Mouse (Mus musculus): ENCODE results near the gene Cd200r2. TPM values are rescaled to one million over a fixed set of nuclear protein-coding genes. Genes with fewer than 3 reads are reported as not detected.
"Not testable (repeated sequence)": the region's sequence is repeated elsewhere in the genome, so short reads cannot be mapped to it uniquely, and the experiment has no call there.

Gene Cd200r2
- not detected in 2 replicates for polyA plus RNA-seq (2015; fragmentation: Nextera tagmentation; extraction: Ambion mirVana)

DNA sequence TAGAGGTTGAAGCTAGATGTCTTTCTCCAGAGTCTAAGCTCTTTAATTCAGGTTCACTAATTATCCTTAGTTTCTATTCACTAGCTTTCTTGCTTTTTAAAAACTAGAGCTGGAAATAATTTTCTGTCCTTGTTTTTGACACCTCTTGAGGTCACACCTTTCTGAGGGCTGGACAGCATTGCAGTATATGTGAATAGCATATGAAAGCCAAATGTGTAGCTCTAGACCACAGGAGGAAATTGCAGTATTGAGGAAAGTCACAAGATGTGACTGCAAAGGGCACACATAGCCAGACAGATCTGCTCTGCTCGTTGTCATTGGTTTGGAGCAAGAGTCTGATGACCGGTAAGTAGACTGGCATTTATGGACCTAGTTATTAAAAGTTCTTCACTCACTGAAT, at the start of gene Cd200r2:
Cd200r2 (plus strand) TSS at position 301 of the 400 bp plus-strand sequence.
- H3K9ac ChIP-seq (ENCODE audit: low read depth, low read length) = no peak within 1 kb of the TSS
- no peak for ATAC-seq
- no peak within 1 kb of the TSS for H3K4me2 ChIP-seq (ENCODE audit: low read length)
- no peaks in the 10 kb centered on the region for H3K27me3 ChIP-seq (ENCODE audit: control insufficient read depth, insufficient read depth, low read depth, low read length)
- H3K4me3 ChIP-seq (ENCODE audit: low read depth, low read length) = no peak within 1 kb of the TSS
- no peaks in the 10 kb centered on the region for H3K36me3 ChIP-seq (ENCODE audit: control insufficient read depth, insufficient read depth, low read length)
- no peaks in the 10 kb centered on the region for H3K9me3 ChIP-seq (replicated peaks; ENCODE audit: control insufficient read depth, low read length, poor library complexity, severe bottlenecking)
- no peaks in the 10 kb centered on the region for H3K4me1 ChIP-seq (ENCODE audit: control insufficient read depth, insufficient read depth, low read length)
- no peak within 1 kb of the TSS for H3K27ac ChIP-seq (ENCODE audit: low read length)
- 94% methylated on average over 2 of the region's 2 CpGs for WGBS

- no peak overlapping the region for H3K9ac ChIP-seq (ENCODE audit: low read depth, low read length)
- H3K4me1 ChIP-seq (ENCODE audit: control insufficient read depth, insufficient read depth, low read length) = no peaks in the 10 kb centered on the region
- no peak overlapping the region for H3K4me3 ChIP-seq (ENCODE audit: low read depth, low read length)
- H3K36me3 ChIP-seq (ENCODE audit: control insufficient read depth, insufficient read depth, low read length) = no peaks in the 10 kb centered on the region
- 61% methylated on average over 1 of the region's 1 CpGs for WGBS
- no peak overlapping the region for H3K4me2 ChIP-seq (ENCODE audit: low read length)
- no peaks in the 10 kb centered on the region for H3K27me3 ChIP-seq (ENCODE audit: control insufficient read depth, insufficient read depth, low read depth, low read length)
- no peak overlapping the region for H3K27ac ChIP-seq (ENCODE audit: low read length)
- no peaks in the 10 kb centered on the region for H3K9me3 ChIP-seq (replicated peaks; ENCODE audit: control insufficient read depth, low read length, poor library complexity, severe bottlenecking)
- ATAC-seq = no peak
Observed at GRCm38 (mm10) chr16:44818010-44818409, 48.9 kb upstream of the Cd200r2 start.

DNA sequence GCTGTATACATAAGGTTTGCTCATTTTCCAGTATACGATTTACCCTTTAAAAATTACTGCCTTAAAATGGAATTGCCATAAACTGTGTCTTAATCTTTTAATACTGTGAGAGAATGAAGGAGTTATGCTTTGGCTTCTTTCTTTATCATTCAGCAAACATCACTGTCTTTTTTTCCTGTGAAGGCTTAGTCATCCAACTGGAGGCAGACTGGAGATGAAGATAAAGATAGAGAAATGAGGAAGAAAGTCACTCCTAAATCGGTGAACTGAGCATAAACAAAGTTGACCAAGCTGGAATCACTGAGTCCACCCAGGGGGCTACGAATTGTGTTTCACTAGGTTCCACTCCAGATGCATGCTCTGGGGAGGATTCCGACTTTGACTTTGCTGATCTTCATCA, 46.4 kb upstream of the Cd200r2 start:
- 82% methylated on average over 4 of the region's 4 CpGs for WGBS
- no peak overlapping the region for H3K27ac ChIP-seq (ENCODE audit: low read length)

GRCm38 (mm10) chr16:44832286-44832685, 34.6 kb upstream of the Cd200r2 start:
- H3K36me3 ChIP-seq (ENCODE audit: control insufficient read depth, insufficient read depth, low read length) = no peaks in the 10 kb centered on the region
- H3K9me3 ChIP-seq (replicated peaks; ENCODE audit: control insufficient read depth, low read length, poor library complexity, severe bottlenecking) = no peaks in the 10 kb centered on the region
- H3K27ac ChIP-seq (ENCODE audit: low read length) = no peak overlapping the region
- no peak for ATAC-seq
- no peaks in the 10 kb centered on the region for H3K4me1 ChIP-seq (ENCODE audit: control insufficient read depth, insufficient read depth, low read length)
- 83% methylated on average over 3 of the region's 3 CpGs for WGBS
- H3K27me3 ChIP-seq (ENCODE audit: control insufficient read depth, insufficient read depth, low read depth, low read length) = no peaks in the 10 kb centered on the region
- H3K9ac ChIP-seq (ENCODE audit: low read depth, low read length) = no peak overlapping the region
- no peak overlapping the region for H3K4me2 ChIP-seq (ENCODE audit: low read length)
- no peak overlapping the region for H3K4me3 ChIP-seq (ENCODE audit: low read depth, low read length)

More for the DNA sequence above, 46.4 kb upstream of the Cd200r2 start:
- Histone ChIP-seq H3K27me3 (ENCODE audit: control insufficient read depth, insufficient read depth, low read depth, low read length) (no peaks in the 10 kb centered on the region), H3K4me1 (ENCODE audit: control insufficient read depth, insufficient read depth, low read length) (no peaks in the 10 kb centered on the region), H3K36me3 (ENCODE audit: control insufficient read depth, insufficient read depth, low read length) (no peaks in the 10 kb centered on the region), H3K9ac (ENCODE audit: low read depth, low read length) (no peak overlapping the region), H3K4me3 (ENCODE audit: low read depth, low read length) (no peak overlapping the region), H3K4me2 (ENCODE audit: low read length) (no peak overlapping the region), H3K9me3 (replicated peaks; ENCODE audit: control insufficient read depth, low read length, poor library complexity, severe bottlenecking) (no peaks in the 10 kb centered on the region)
- ATAC-seq = no peak

- 48% methylated on average over 2 of the region's 2 CpGs for WGBS
- H3K27ac ChIP-seq (ENCODE audit: low read length); H3K4me2 ChIP-seq (ENCODE audit: low read length); H3K4me3 ChIP-seq (ENCODE audit: low read depth, low read length); H3K9ac ChIP-seq (ENCODE audit: low read depth, low read length); H3K4me1 ChIP-seq (ENCODE audit: control insufficient read depth, insufficient read depth, low read length); ATAC-seq; H3K36me3 ChIP-seq (ENCODE audit: control insufficient read depth, insufficient read depth, low read length); H3K27me3 ChIP-seq (ENCODE audit: control insufficient read depth, insufficient read depth, low read depth, low read length); H3K9me3 ChIP-seq (replicated peaks; ENCODE audit: control insufficient read depth, low read length, poor library complexity, severe bottlenecking): not testable (repeated sequence)
Observed at GRCm38 (mm10) chr16:44833189-44833588, 33.7 kb upstream of the Cd200r2 start.

DNA sequence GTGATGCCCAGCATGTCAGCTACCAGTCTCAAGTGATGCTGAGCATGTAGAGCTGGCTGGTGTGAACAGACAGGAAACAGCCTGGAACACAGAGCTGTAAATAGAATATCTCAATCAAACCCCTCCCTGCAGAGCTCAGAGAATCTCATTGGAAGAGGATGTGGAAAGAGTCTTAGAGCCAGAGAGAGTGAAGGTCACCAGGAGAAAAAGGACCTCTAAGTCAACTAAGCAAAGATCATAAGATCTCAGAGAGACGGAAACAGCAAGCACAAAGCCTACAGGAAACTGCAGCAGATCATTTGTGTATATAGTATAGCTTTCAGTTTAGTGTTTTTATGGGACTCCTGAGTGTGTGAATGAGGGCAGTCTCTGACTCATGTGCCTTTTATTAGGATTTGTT, 8.3 kb downstream of the Cd200r2 start:
- Histone ChIP-seq H3K4me2 (ENCODE audit: low read length) (no peak overlapping the region), H3K36me3 (ENCODE audit: control insufficient read depth, insufficient read depth, low read length) (no peaks in the 10 kb centered on the region), H3K9ac (ENCODE audit: low read depth, low read length) (no peak overlapping the region), H3K27me3 (ENCODE audit: control insufficient read depth, insufficient read depth, low read depth, low read length) (no peaks in the 10 kb centered on the region), H3K27ac (ENCODE audit: low read length) (no peak overlapping the region), H3K4me3 (ENCODE audit: low read depth, low read length) (no peak overlapping the region), H3K9me3 (replicated peaks; ENCODE audit: control insufficient read depth, low read length, poor library complexity, severe bottlenecking) (no peaks in the 10 kb centered on the region), H3K4me1 (ENCODE audit: control insufficient read depth, insufficient read depth, low read length) (no peaks in the 10 kb centered on the region)
- WGBS = 72% methylated on average over 1 of the region's 1 CpGs
- ATAC-seq = no peak

GRCm38 (mm10) chr16:44876625-44877024, 9.7 kb downstream of the Cd200r2 start:
- no peaks in the 10 kb centered on the region for H3K36me3 ChIP-seq (ENCODE audit: control insufficient read depth, insufficient read depth, low read length)
- H3K4me2 ChIP-seq (ENCODE audit: low read length) = no peak overlapping the region
- no peak overlapping the region for H3K9ac ChIP-seq (ENCODE audit: low read depth, low read length)
- no peaks in the 10 kb centered on the region for H3K9me3 ChIP-seq (replicated peaks; ENCODE audit: control insufficient read depth, low read length, poor library complexity, severe bottlenecking)
- no peak overlapping the region for H3K27ac ChIP-seq (ENCODE audit: low read length)
- no peak for ATAC-seq
- WGBS = 62% methylated on average over 5 of the region's 5 CpGs
- H3K27me3 ChIP-seq (ENCODE audit: control insufficient read depth, insufficient read depth, low read depth, low read length) = no peaks in the 10 kb centered on the region
- H3K4me1 ChIP-seq (ENCODE audit: control insufficient read depth, insufficient read depth, low read length) = no peaks in the 10 kb centered on the region
- no peak overlapping the region for H3K4me3 ChIP-seq (ENCODE audit: low read depth, low read length)

DNA sequence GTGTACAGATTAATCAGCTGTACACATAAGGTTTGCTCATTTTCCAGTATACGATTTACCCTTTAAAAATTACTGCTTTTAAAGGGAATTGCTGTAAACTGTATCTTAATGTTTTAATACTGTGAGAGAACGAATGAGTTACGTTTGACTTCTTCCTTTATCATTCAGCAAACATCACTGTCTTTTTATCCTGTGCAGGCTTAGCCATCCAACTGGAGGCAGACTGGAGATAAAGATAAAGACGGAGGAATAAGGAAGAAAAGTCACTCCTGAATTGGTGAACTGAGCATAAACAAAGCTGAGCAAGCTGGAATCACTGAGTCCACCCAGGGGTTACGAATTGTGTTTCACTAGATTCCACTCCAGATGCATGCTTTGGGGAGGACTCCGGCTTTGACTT, 10.7 kb downstream of the Cd200r2 start:
- ATAC-seq = no peak
- Histone ChIP-seq H3K36me3 (ENCODE audit: control insufficient read depth, insufficient read depth, low read length) (no peaks in the 10 kb centered on the region), H3K4me3 (ENCODE audit: low read depth, low read length) (no peak overlapping the region), H3K9ac (ENCODE audit: low read depth, low read length) (no peak overlapping the region), H3K27ac (ENCODE audit: low read length) (no peak overlapping the region), H3K4me1 (ENCODE audit: control insufficient read depth, insufficient read depth, low read length) (no peaks in the 10 kb centered on the region), H3K27me3 (ENCODE audit: control insufficient read depth, insufficient read depth, low read depth, low read length) (no peaks in the 10 kb centered on the region), H3K9me3 (replicated peaks; ENCODE audit: control insufficient read depth, low read length, poor library complexity, severe bottlenecking) (no peaks in the 10 kb centered on the region), H3K4me2 (ENCODE audit: low read length) (no peak overlapping the region)
- 83% methylated on average over 6 of the region's 6 CpGs for WGBS

- no peak overlapping the region for H3K27ac ChIP-seq (ENCODE audit: low read length)
- H3K4me1 ChIP-seq (ENCODE audit: control insufficient read depth, insufficient read depth, low read length) = no peaks in the 10 kb centered on the region
- H3K36me3 ChIP-seq (ENCODE audit: control insufficient read depth, insufficient read depth, low read length) = no peaks in the 10 kb centered on the region
- no peaks in the 10 kb centered on the region for H3K27me3 ChIP-seq (ENCODE audit: control insufficient read depth, insufficient read depth, low read depth, low read length)
- no peak overlapping the region for H3K4me2 ChIP-seq (ENCODE audit: low read length)
- no peak overlapping the region for H3K4me3 ChIP-seq (ENCODE audit: low read depth, low read length)
- no peak for ATAC-seq
- H3K9ac ChIP-seq (ENCODE audit: low read depth, low read length) = no peak overlapping the region
- H3K9me3 ChIP-seq (replicated peaks; ENCODE audit: control insufficient read depth, low read length, poor library complexity, severe bottlenecking) = no peaks in the 10 kb centered on the region
- WGBS = 81% methylated on average over 1 of the region's 1 CpGs
Observed at GRCm38 (mm10) chr16:44890814-44891213, 23.9 kb downstream of the Cd200r2 start.

DNA sequence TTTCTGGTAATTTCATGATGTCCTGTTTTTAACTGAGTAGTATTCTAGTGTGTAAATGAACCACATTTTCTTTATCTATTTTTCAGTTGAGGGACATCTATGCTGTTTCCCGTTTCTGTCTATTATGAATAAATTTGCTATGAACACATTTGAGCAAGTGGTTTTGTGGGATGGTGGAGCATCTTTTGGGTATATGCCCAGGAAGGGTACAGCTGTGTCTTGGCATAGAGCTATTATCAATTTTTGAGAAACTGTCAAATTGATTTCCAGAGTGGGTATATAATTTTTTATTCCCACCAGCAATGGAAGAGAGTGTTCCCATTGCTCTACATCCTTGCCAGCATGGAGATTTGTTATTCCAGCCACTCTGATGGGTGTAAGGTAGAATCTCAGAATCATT, 65.1 kb downstream of the Cd200r2 start:
- Histone ChIP-seq H3K9ac (ENCODE audit: low read depth, low read length) (no peak overlapping the region), H3K9me3 (replicated peaks; ENCODE audit: control insufficient read depth, low read length, poor library complexity, severe bottlenecking) (no peaks in the 10 kb centered on the region), H3K4me2 (ENCODE audit: low read length) (no peak overlapping the region), H3K36me3 (ENCODE audit: control insufficient read depth, insufficient read depth, low read length) (no peaks in the 10 kb centered on the region), H3K4me1 (ENCODE audit: control insufficient read depth, insufficient read depth, low read length) (no peaks in the 10 kb centered on the region), H3K27ac (ENCODE audit: low read length) (no peak overlapping the region), H3K4me3 (ENCODE audit: low read depth, low read length) (no peak overlapping the region), H3K27me3 (ENCODE audit: control insufficient read depth, insufficient read depth, low read depth, low read length) (no peaks in the 10 kb centered on the region)
- no peak for ATAC-seq
- WGBS = 94% methylated on average over 1 of the region's 1 CpGs

Measured in midbrain, embryonic 16.5 days (tissue).